Mouse (Mus musculus) adipose tissue, adult 10 weeks (tissue): ENCODE results near the gene Marveld3. TPM values are rescaled to one million over a fixed set of nuclear protein-coding genes. Genes with fewer than 3 reads are reported as not detected.

ENCODE experiments used
- polyA plus RNA-seq: library from polyadenylated mRNA; stranded (reverse); fragments of 350-450 nt; fragmentation: Illumina TruSeq; extraction: RNeasy Lipid Tissue Mini Kit (QIAGEN cat#74804); gene quantifications from one replicate; pipeline ENCODE4 v1.2.3, GENCODE M21; 2014; ENCODE audit warnings: low read depth, low replicate concordance

Marveld3 gene
- polyA plus RNA-seq, result 8.0 TPM

GRCm38 (mm10) chr8:109961693-109962367, at the start of gene Marveld3:
Marveld3 (minus strand) TSS chr8:109962203.

GRCm38 (mm10) chr8:109990224-109990623, 28.2 kb upstream of the Marveld3 start, which contains the start of gene Tat:
Tat (plus strand) TSS chr8:109990437.

Other genes starting within 250 kb of the Marveld3 start
- gene Atxn1l, start 224.5 kb downstream of the Marveld3 start, polyA plus RNA-seq, result 14.7 TPM
- gene Ap1g1, start 183.6 kb downstream of the Marveld3 start, polyA plus RNA-seq, result 63.7 TPM
- gene Phlpp2, start 93.7 kb downstream of the Marveld3 start, polyA plus RNA-seq, result 6.2 TPM
- gene Tat, start 28.2 kb upstream of the Marveld3 start, polyA plus RNA-seq, result 0.48 TPM
- gene Chst4, start 77.5 kb upstream of the Marveld3 start, polyA plus RNA-seq, result 3.2 TPM
- 11.3 TPM for gene Zfp612, start 117.5 kb upstream of the Marveld3 start, polyA plus RNA-seq
- not detected for gene Gm21964, start 139.0 kb upstream of the Marveld3 start, polyA plus RNA-seq
- not detected for gene Gm17720, start 140.6 kb upstream of the Marveld3 start, polyA plus RNA-seq
- gene Calb2, start 206.0 kb upstream of the Marveld3 start, polyA plus RNA-seq, result not detected